Mouse (Mus musculus): ENCODE results near the gene Gse1. TPM values are rescaled to one million over a fixed set of nuclear protein-coding genes. Genes with fewer than 3 reads are reported as not detected.
A peak's percentile ranks its signal among the peaks of the same experiment; 100 is the strongest.

The Gse1 gene
- polyA plus RNA-seq, 1 experiment = 24.0 TPM

GRCm38 (mm10) chr8:120569939-120570715, 341.9 kb downstream of the Gse1 start:
- no peak for DNase-seq (ENCODE audit: low read depth)

GRCm38 (mm10) chr8:120571561-120571960, 343.3 kb downstream of the Gse1 start:
- DNase-seq (ENCODE audit: low read depth) = no peak

GRCm38 (mm10) chr8:120572534-120572933, 344.3 kb downstream of the Gse1 start:
- no peak for DNase-seq (ENCODE audit: low read depth)

- no peak for DNase-seq (ENCODE audit: low read depth)
These were observed 345.6 kb downstream of the Gse1 start for GRCm38 (mm10) chr8:120573866-120574265.

GRCm38 (mm10) chr8:120574941-120575340, 346.7 kb downstream of the Gse1 start:
- no peak for DNase-seq (ENCODE audit: low read depth)

GRCm38 (mm10) chr8:120575801-120576200, 347.5 kb downstream of the Gse1 start:
- no peak for DNase-seq (ENCODE audit: low read depth)

GRCm38 (mm10) chr8:120577821-120578220, 349.6 kb downstream of the Gse1 start:
- no peak for DNase-seq (ENCODE audit: low read depth)

- DNase-seq (ENCODE audit: low read depth) = no peak
These were observed 352.2 kb downstream of the Gse1 start for GRCm38 (mm10) chr8:120580336-120581000.

GRCm38 (mm10) chr8:120581329-120581728, 353.1 kb downstream of the Gse1 start:
- no peak for DNase-seq (ENCODE audit: low read depth)

GRCm38 (mm10) chr8:120581811-120582210, 353.6 kb downstream of the Gse1 start:
- DNase-seq (ENCODE audit: low read depth) = no peak

- no peak for DNase-seq (ENCODE audit: low read depth)
These were observed 357.3 kb downstream of the Gse1 start for GRCm38 (mm10) chr8:120585521-120585920.

- peak; percentile 85 for DNase-seq (ENCODE audit: low read depth)
These were observed 360.9 kb downstream of the Gse1 start, which contains the start of gene Gins2 for GRCm38 (mm10) chr8:120588908-120589771. TSS of gene Gins2 (minus strand) at chr8:120589304.

- DNase-seq (ENCODE audit: low read depth) = no peak
These were observed 361.7 kb downstream of the Gse1 start for GRCm38 (mm10) chr8:120589921-120590320.

- DNase-seq (ENCODE audit: low read depth) = no peak
These were observed 363.5 kb downstream of the Gse1 start for GRCm38 (mm10) chr8:120591587-120592292.

- DNase-seq (ENCODE audit: low read depth) = no peak
These were observed 366.3 kb downstream of the Gse1 start for GRCm38 (mm10) chr8:120594571-120594970.

GRCm38 (mm10) chr8:120595963-120596362, 367.7 kb downstream of the Gse1 start:
- DNase-seq (ENCODE audit: low read depth) = no peak

- no peak for DNase-seq (ENCODE audit: low read depth)
These were observed 370.3 kb downstream of the Gse1 start for GRCm38 (mm10) chr8:120598579-120598978.

- DNase-seq (ENCODE audit: low read depth) = no peak
These were observed 371.2 kb downstream of the Gse1 start for GRCm38 (mm10) chr8:120599504-120599903.

GRCm38 (mm10) chr8:120602672-120603071, 374.4 kb downstream of the Gse1 start:
- no peak for DNase-seq (ENCODE audit: low read depth)

GRCm38 (mm10) chr8:120607460-120607859, 379.2 kb downstream of the Gse1 start:
- DNase-seq (ENCODE audit: low read depth) = no peak

- no peak for DNase-seq (ENCODE audit: low read depth)
These were observed 379.6 kb downstream of the Gse1 start for GRCm38 (mm10) chr8:120607885-120608284.

GRCm38 (mm10) chr8:120610824-120611223, 382.6 kb downstream of the Gse1 start:
- no peak for DNase-seq (ENCODE audit: low read depth)
